Mouse (Mus musculus) embryo, embryonic 11 days (tissue): Measurements from ENCODE around the gene Mettl18.
"Not testable (repeated sequence)": the region's sequence is repeated elsewhere in the genome, so short reads cannot be mapped to it uniquely, and the experiment has no call there.

Experiments used
- DNase-seq: peaks from one replicate; pipeline ENCODE4 v3.0.0-alpha.2; 2015

Gene Mettl18

GRCm38 (mm10) chr1:163994721-163995608, at the start of gene Mettl18, which contains the start of gene BC055324:
TSS of gene Mettl18 (plus strand) at chr1:163994889.
TSS of gene BC055324 (minus strand) at chr1:163994796.
- DNase-seq: peak; percentile 95

- no peak for DNase-seq
These were observed 41.3 kb upstream of the Mettl18 start for GRCm38 (mm10) chr1:163953396-163953795.

- no peak for DNase-seq
These were observed 36.7 kb upstream of the Mettl18 start for GRCm38 (mm10) chr1:163958036-163958435.

- DNase-seq: no peak
These were observed 30.5 kb upstream of the Mettl18 start for GRCm38 (mm10) chr1:163964008-163964689.

GRCm38 (mm10) chr1:163974471-163974870, 20.2 kb upstream of the Mettl18 start:
- no peak for DNase-seq

GRCm38 (mm10) chr1:163975088-163975487, 19.6 kb upstream of the Mettl18 start:
- DNase-seq: no peak

GRCm38 (mm10) chr1:163976515-163976914, 18.2 kb upstream of the Mettl18 start:
- no peak for DNase-seq

GRCm38 (mm10) chr1:163992371-163992770, 2.3 kb upstream of the Mettl18 start:
- no peak for DNase-seq

GRCm38 (mm10) chr1:163994173-163994720, 442 bp upstream of the Mettl18 start:
- DNase-seq: no peak

GRCm38 (mm10) chr1:163995609-163995913, 872 bp downstream of the Mettl18 start:
- DNase-seq: no peak

GRCm38 (mm10) chr1:164001831-164002452, 7.3 kb downstream of the Mettl18 start:
- DNase-seq: no peak

- no peak for DNase-seq
These were observed 9.6 kb downstream of the Mettl18 start for GRCm38 (mm10) chr1:164004311-164004710.

GRCm38 (mm10) chr1:164009235-164009634, 14.5 kb downstream of the Mettl18 start:
- DNase-seq: peak; percentile 59

GRCm38 (mm10) chr1:164014616-164015015, 19.9 kb downstream of the Mettl18 start:
- DNase-seq: no peak

- DNase-seq: no peak
These were observed 23.7 kb downstream of the Mettl18 start for GRCm38 (mm10) chr1:164018221-164018896.

- DNase-seq: peak; percentile 5
These were observed 25.1 kb downstream of the Mettl18 start for GRCm38 (mm10) chr1:164019789-164020188.

GRCm38 (mm10) chr1:164020746-164021145, 26.1 kb downstream of the Mettl18 start:
- not testable (repeated sequence) for DNase-seq

- DNase-seq: not testable (repeated sequence)
These were observed 27.4 kb downstream of the Mettl18 start for GRCm38 (mm10) chr1:164022106-164022505.

- DNase-seq: no peak
These were observed 31.0 kb downstream of the Mettl18 start for GRCm38 (mm10) chr1:164025685-164026084.

GRCm38 (mm10) chr1:164027416-164027815, 32.7 kb downstream of the Mettl18 start:
- DNase-seq: no peak

GRCm38 (mm10) chr1:164040385-164041135, 45.9 kb downstream of the Mettl18 start:
- no peak for DNase-seq

GRCm38 (mm10) chr1:164043549-164043948, 48.9 kb downstream of the Mettl18 start:
- no peak for DNase-seq
